Mouse (Mus musculus): ENCODE results near the gene St6galnac3. TPM values are rescaled to one million over a fixed set of nuclear protein-coding genes. Genes with fewer than 3 reads are reported as not detected.
"Not testable (repeated sequence)": the region's sequence is repeated elsewhere in the genome, so short reads cannot be mapped to it uniquely, and the experiment has no call there.

Gene St6galnac3
- total and polyA plus RNA-seq, 3 experiments: 2.2 to 5.2 (median 4.9) TPM

- intact Hi-C loops (cut with DNase I): no loop called here
- Histone ChIP-seq H3K9ac (ENCODE audit: low read depth, low read length) (no peak overlapping the region), H3K79me2 (replicated peaks; ENCODE audit: control insufficient read depth, insufficient read depth, low read length) (no peaks in the 10 kb centered on the region), H3K27ac (no peak overlapping the region), H3K4me3 (no peak overlapping the region), H3K4me1 (ENCODE audit: control insufficient read depth, insufficient read depth, low read length) (peaks cover 1% of the 10 kb centered on the region; the same call in 1 of the 2 replicates), H3K27me3 (ENCODE audit: control insufficient read depth, insufficient read depth, low read length) (no peaks in the 10 kb centered on the region), H3K36me3 (ENCODE audit: control insufficient read depth, insufficient read depth, low read length) (no peaks in the 10 kb centered on the region)
- no peak for DNase-seq
- TF ChIP-seq EP300 (IDR thresholded peaks at IDR 0.05; ENCODE audit: insufficient read depth, low read depth, low read length) (no peak), POLR2A (IDR thresholded peaks at IDR 0.05; ENCODE audit: insufficient read depth, low read depth, low read length) (no peak), CTCF (IDR thresholded peaks at IDR 0.05) (no peak)
- 92% methylated on average over 4 of the region's 4 CpGs for WGBS
Measured at GRCm38 (mm10) chr3:153394751-153395150, 330.2 kb downstream of the St6galnac3 start.

DNA sequence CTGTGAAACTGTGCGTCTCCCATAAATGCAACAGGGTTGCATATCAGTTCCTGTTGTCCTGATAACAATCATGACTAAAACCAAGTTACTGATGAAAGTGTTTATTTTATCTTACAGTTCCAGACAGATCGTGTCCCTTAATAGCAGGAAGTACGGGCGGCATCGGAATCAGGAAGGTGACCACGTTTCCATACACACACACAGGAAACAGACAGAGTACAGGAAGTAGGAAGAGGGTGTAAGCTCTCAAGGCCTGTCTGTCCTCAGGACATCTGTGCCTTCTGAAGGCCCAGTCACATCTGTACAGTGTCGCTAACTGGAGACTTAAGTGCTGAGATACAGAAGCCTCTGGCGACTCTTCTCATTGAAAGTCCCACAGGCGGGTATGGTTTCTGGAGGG lies 330.8 kb downstream of the St6galnac3 start:
- no peaks in the 10 kb centered on the region for H3K36me3 ChIP-seq (ENCODE audit: control insufficient read depth, insufficient read depth, low read length)
- intact Hi-C loops (cut with DNase I): no loop called here
- H3K79me2 ChIP-seq (replicated peaks; ENCODE audit: control insufficient read depth, insufficient read depth, low read length): no peaks in the 10 kb centered on the region
- TF ChIP-seq POLR2A (IDR thresholded peaks at IDR 0.05; ENCODE audit: insufficient read depth, low read depth, low read length): no peak
- TF ChIP-seq EP300 (IDR thresholded peaks at IDR 0.05; ENCODE audit: insufficient read depth, low read depth, low read length): no peak
- TF ChIP-seq CTCF (IDR thresholded peaks at IDR 0.05): no peak
- 0 out of 2 replicates have a peak, but pooled peaks cover 1% of the 10 kb centered on the region for H3K4me1 ChIP-seq (ENCODE audit: control insufficient read depth, insufficient read depth, low read length)
- no peak for DNase-seq
- 54% methylated on average over 9 of the region's 9 CpGs for WGBS
- no peak overlapping the region for H3K27ac ChIP-seq
- H3K9ac ChIP-seq (ENCODE audit: low read depth, low read length): no peak overlapping the region
- H3K27me3 ChIP-seq (ENCODE audit: control insufficient read depth, insufficient read depth, low read length): no peaks in the 10 kb centered on the region
- no peak overlapping the region for H3K4me3 ChIP-seq

DNA sequence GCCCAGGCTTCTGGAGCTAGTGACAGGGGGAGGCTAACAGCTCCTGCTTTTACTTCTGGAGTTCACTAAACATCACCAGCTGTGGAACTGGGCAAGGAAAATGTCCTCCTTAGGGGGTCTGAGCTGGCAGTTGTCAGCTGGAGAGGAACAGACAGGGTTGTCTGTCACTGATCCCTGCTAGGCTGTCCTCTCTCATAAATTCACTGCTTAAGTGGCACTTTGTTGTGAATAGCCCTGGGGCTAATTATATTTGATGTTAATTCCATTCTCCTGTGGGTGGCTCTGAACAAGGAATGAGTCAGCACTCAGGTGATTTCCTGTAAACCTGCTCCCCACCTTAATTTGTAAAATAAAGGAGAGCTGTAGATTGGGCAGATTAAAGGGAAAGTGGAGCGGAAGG lies 333.5 kb downstream of the St6galnac3 start:
- H3K9ac ChIP-seq (ENCODE audit: low read depth, low read length); H3K79me2 ChIP-seq (replicated peaks; ENCODE audit: control insufficient read depth, insufficient read depth, low read length); H3K36me3 ChIP-seq (ENCODE audit: control insufficient read depth, insufficient read depth, low read length); H3K4me1 ChIP-seq (ENCODE audit: control insufficient read depth, insufficient read depth, low read length); H3K4me3 ChIP-seq; DNase-seq; intact Hi-C loops (cut with DNase I); H3K27ac ChIP-seq; H3K27me3 ChIP-seq (ENCODE audit: control insufficient read depth, insufficient read depth, low read length): not testable (repeated sequence)
- WGBS: 94% methylated on average over 1 of the region's 1 CpGs

- H3K4me1 ChIP-seq (ENCODE audit: control insufficient read depth, insufficient read depth, low read length); H3K27ac ChIP-seq; intact Hi-C loops (cut with DNase I); H3K4me3 ChIP-seq; DNase-seq; H3K9ac ChIP-seq (ENCODE audit: low read depth, low read length); H3K36me3 ChIP-seq (ENCODE audit: control insufficient read depth, insufficient read depth, low read length); H3K27me3 ChIP-seq (ENCODE audit: control insufficient read depth, insufficient read depth, low read length); H3K79me2 ChIP-seq (replicated peaks; ENCODE audit: control insufficient read depth, insufficient read depth, low read length): not testable (repeated sequence)
- WGBS: 93% methylated on average over 5 of the region's 5 CpGs
Measured at GRCm38 (mm10) chr3:153384651-153385050, 340.3 kb downstream of the St6galnac3 start.

- Histone ChIP-seq H3K4me3 (no peak overlapping the region), H3K79me2 (replicated peaks; ENCODE audit: control insufficient read depth, insufficient read depth, low read length) (no peaks in the 10 kb centered on the region), H3K27ac (no peak overlapping the region), H3K36me3 (ENCODE audit: control insufficient read depth, insufficient read depth, low read length) (no peaks in the 10 kb centered on the region), H3K4me1 (ENCODE audit: control insufficient read depth, insufficient read depth, low read length) (no peaks in the 10 kb centered on the region), H3K27me3 (ENCODE audit: control insufficient read depth, insufficient read depth, low read length) (no peaks in the 10 kb centered on the region), H3K9ac (ENCODE audit: low read depth, low read length) (no peak overlapping the region)
- no peak for DNase-seq
- intact Hi-C loops (cut with DNase I): no loop called here
- TF ChIP-seq CTCF (IDR thresholded peaks at IDR 0.05) (no peak), EP300 (IDR thresholded peaks at IDR 0.05; ENCODE audit: insufficient read depth, low read depth, low read length) (no peak), POLR2A (IDR thresholded peaks at IDR 0.05; ENCODE audit: insufficient read depth, low read depth, low read length) (no peak)
- WGBS: 96% methylated on average over 2 of the region's 2 CpGs
Measured at GRCm38 (mm10) chr3:153383656-153384055, 341.3 kb downstream of the St6galnac3 start.

DNA sequence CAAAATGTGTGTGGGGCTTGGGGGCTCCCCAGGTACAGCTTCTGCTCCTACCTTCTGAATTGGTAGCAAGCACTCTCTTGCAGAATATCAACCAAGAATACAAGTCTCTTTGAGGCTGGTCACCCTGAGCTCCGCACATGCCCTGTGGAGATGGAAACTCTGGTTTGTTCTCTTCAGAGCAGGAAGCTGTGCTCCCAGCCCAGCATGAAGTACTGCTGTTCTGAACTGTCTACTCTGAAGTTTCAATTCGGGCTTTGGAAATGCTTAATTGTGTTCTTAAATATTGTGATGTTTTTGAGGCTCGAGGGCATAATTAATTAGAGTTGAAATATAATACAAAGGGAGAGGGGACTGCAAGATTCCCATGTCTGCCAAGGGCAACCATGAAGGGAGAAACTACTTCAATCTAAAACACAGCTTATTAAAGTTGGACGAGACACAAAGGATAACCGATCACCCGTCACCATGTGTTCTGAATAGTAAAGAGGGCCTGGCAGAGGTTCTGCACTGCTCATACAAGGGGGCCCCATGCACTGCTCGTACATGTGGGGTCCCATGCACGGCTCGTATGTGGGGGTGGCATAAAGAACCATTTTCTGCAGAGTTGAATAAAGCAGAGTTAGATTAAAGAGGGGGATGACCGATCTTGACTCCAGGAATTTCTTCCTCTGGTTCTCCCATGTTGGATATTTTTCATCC lies 359.8 kb downstream of the St6galnac3 start:
- no peak for TF ChIP-seq CTCF (IDR thresholded peaks at IDR 0.05)
- TF ChIP-seq EP300 (IDR thresholded peaks at IDR 0.05; ENCODE audit: insufficient read depth, low read depth, low read length): no peak
- 81% methylated on average over 10 of the region's 10 CpGs for WGBS
- no peaks in the 10 kb centered on the region for H3K36me3 ChIP-seq (ENCODE audit: control insufficient read depth, insufficient read depth, low read length)
- no peaks in the 10 kb centered on the region for H3K79me2 ChIP-seq (replicated peaks; ENCODE audit: control insufficient read depth, insufficient read depth, low read length)
- no peaks in the 10 kb centered on the region for H3K27me3 ChIP-seq (ENCODE audit: control insufficient read depth, insufficient read depth, low read length)
- H3K27ac ChIP-seq: no peak overlapping the region
- no peak for DNase-seq
- H3K4me1 ChIP-seq (ENCODE audit: control insufficient read depth, insufficient read depth, low read length): no peaks in the 10 kb centered on the region
- no peak overlapping the region for H3K9ac ChIP-seq (ENCODE audit: low read depth, low read length)
- intact Hi-C loops (cut with DNase I): no loop called here
- no peak overlapping the region for H3K4me3 ChIP-seq
